Mouse (Mus musculus) midbrain, embryonic 10.5 days (tissue): Measurements from ENCODE around the gene Disp3. TPM values are rescaled to one million over a fixed set of nuclear protein-coding genes. Genes with fewer than 3 reads are reported as not detected.

Experiments used
- DNase-seq: peaks from one replicate; pipeline ENCODE4 v3.0.0-alpha.2; 2017; ENCODE audit warnings: low spot score
- H3K27ac ChIP-seq: fragments of 300-500 bp; sonication (generic); replicated peaks from 2 replicates; pipeline ENCODE4 v1.5.1; 2016; ENCODE audit warnings: mild to moderate bottlenecking
- H3K27me3 ChIP-seq: fragments of 300-500 bp; sonication (generic); 2 replicates; pipeline ENCODE4 v1.6.1; 2016; ENCODE audit warnings: low read depth, mild to moderate bottlenecking; ENCODE audit not compliant: poor library complexity, severe bottlenecking
- H3K36me3 ChIP-seq: fragments of 300-500 bp; sonication (generic); 2 replicates; pipeline ENCODE4 v1.6.1; 2016; ENCODE audit warnings: mild to moderate bottlenecking, moderate library complexity
- H3K4me1 ChIP-seq: fragments of 300-500 bp; sonication (generic); 2 replicates; pipeline ENCODE4 v1.6.1; 2016
- H3K4me3 ChIP-seq: fragments of 300-500 bp; sonication (generic); 2 replicates; pipeline ENCODE4 v1.5.1; 2016; ENCODE audit warnings: mild to moderate bottlenecking, moderate library complexity
- H3K9me3 ChIP-seq: fragments of 300-500 bp; sonication (generic); replicated peaks from 2 replicates; pipeline ENCODE4 v1.6.1; 2016; ENCODE audit warnings: mild to moderate bottlenecking
- WGBS: fragments of 180-500 bp; shearing (Covaris S2); methylation state at CpG from one replicate; pipeline ENCODE4 v1.1.7; 2016; 5-methylcytosine and 5-hydroxymethylcytosine counted together
- polyA plus RNA-seq: library from polyadenylated mRNA; unstranded; fragments of >200 nt; fragmentation: Nextera tagmentation; extraction: Ambion mirVana; gene quantifications from 2 replicates; pipeline ENCODE4 v1.2.1, GENCODE M21; 2016

Gene Disp3
- polyA plus RNA-seq, 1 experiment from 2014 or later: 3.7 TPM

DNA sequence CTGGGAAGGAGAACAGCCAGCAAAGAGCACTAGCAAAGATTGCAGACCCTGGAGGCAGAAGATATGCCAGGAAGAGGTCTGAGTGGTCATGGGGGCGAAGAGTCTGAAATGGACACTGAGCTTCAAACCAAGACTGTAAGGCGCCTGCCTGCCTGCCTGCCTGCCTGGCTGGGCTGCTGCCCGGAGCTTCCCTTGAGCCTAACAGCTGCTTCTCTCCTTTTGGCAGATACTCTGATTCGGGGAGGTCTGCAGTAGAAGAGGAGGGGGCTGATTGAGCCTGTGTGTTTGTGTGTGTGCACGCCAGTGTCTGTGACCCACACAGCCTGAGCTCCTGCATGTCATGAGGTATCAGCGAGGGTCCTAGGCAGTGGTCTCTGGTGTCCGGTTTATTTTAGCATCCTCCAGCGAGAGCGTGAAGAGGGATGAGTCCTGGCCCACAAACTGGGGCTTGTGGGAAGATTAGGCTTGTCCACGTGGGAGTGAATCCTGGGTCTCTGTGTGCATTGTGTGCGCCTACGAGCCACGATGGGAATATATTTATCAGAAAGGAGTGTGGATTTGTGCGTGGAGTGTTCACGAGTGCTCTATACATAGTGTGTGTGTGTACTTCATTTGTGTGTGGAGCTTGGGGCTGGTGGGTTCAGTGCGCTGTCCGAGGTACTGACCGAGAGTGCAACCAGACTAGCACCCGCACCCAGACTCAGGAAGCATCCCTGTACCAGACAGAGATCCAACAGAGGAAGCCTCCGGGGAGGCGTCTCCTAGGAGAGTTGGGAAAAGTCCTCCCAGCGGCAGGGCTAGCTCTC, 1.3 kb downstream of the Disp3 start:
- H3K4me3 ChIP-seq: peak overlapping the region; percentile 70

DNA sequence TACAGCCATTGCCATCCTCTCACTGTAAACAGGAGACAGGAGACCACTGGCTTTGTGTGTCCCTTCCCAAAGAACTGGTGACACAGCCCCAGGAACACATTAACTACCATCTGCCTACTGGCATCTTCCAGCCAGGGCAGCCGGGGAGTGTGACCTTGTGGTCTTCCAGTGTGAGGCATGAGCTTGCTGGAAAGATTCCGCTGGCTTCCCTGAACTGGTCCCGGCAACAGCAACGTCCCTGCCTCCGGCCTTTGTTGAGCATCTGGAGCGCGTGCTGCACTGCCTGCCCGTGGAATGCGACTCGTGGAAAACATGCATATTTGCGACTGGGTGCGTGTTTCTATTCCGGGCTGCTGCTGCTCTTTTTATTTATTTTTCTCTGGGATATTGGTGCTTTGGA, 3.5 kb downstream of the Disp3 start:
- Histone ChIP-seq H3K9me3 (no peaks in the 10 kb centered on the region), H3K27me3 (peaks cover 48% of the 10 kb centered on the region), H3K36me3 (no peaks in the 10 kb centered on the region), H3K4me3 (no peak overlapping the region), H3K27ac (no peak overlapping the region), H3K4me1 (peaks cover 46% of the 10 kb centered on the region)
- DNase-seq: no peak
- WGBS: 39% methylated on average over 13 of the region's 13 CpGs

More for the DNA sequence above, 1.3 kb downstream of the Disp3 start:
- H3K9me3 ChIP-seq: no peaks in the 10 kb centered on the region
- H3K27me3 ChIP-seq: peaks cover 58% of the 10 kb centered on the region
- H3K36me3 ChIP-seq: no peaks in the 10 kb centered on the region
- peaks cover 54% of the 10 kb centered on the region for H3K4me1 ChIP-seq
- 17% methylated on average over 22 of the region's 22 CpGs for WGBS
- peak; percentile 67 for DNase-seq
- H3K27ac ChIP-seq: peak overlapping the region; percentile 87; the same call in 1 of the 2 replicates

DNA sequence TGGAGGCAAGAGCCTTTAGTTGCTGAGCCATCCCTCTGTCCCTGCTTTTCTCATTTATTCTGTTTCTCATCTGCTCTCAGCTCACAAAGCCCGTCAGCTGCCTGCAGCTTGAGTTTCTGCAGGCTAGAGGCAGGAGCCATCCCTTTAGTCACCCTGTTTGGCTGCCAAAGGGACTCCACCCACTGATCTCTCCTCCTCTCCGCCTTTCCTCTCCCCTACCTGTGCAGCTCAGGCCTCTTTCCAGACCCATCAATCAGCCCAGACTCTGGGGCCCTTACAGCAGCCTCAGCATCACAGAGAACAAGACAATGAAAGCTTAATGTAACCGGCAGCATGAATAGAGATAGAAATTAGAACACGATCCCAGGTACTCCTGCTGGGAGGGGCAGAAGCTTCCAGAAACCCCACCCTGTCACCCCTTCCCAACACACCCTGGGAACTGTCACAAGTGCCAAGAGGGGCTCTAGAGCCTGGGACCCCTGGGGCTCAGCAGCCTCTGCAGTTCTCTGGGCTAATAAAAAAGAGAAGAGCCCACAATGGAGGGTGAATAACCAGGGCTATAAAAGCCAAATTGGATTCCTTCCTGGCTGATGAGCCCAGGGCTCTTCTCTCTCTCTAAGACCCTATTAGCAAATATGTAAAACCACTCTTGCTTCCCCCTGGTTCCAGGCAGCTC, 10.8 kb downstream of the Disp3 start:
- no peaks in the 10 kb centered on the region for H3K36me3 ChIP-seq
- WGBS: 26% methylated on average over 4 of the region's 4 CpGs
- H3K27me3 ChIP-seq: peaks cover 40% of the 10 kb centered on the region
- no peak for DNase-seq
- no peaks in the 10 kb centered on the region for H3K9me3 ChIP-seq
- no peak overlapping the region for H3K4me3 ChIP-seq
- H3K4me1 ChIP-seq: peaks cover 25% of the 10 kb centered on the region
- no peak overlapping the region for H3K27ac ChIP-seq

DNA sequence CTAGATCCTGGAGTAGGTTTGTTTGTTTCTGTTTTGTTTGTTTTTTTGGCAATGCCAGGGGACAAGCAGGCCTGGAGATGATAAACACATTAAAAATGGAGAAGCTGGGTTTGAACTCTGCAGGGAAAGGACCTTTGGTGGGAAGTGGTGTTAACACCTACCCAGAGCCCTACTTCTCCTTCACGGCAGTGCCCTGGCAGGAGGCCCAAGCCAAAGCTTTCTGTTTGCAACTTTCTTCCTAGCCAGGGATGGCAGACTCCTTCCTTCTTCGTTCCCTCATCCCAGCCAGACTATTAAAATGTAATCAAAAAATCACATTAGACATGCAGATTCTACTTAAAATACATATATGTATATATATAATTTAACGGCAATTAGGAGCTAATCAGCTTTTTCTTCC, 13.1 kb downstream of the Disp3 start:
- DNase-seq: no peak
- no peak overlapping the region for H3K4me3 ChIP-seq
- peaks cover 10% of the 10 kb centered on the region for H3K36me3 ChIP-seq
- 75% methylated on average over 3 of the region's 3 CpGs for WGBS
- H3K4me1 ChIP-seq: peaks cover 33% of the 10 kb centered on the region
- no peak overlapping the region for H3K27ac ChIP-seq
- H3K27me3 ChIP-seq: peaks cover 62% of the 10 kb centered on the region
- H3K9me3 ChIP-seq: no peaks in the 10 kb centered on the region

DNA sequence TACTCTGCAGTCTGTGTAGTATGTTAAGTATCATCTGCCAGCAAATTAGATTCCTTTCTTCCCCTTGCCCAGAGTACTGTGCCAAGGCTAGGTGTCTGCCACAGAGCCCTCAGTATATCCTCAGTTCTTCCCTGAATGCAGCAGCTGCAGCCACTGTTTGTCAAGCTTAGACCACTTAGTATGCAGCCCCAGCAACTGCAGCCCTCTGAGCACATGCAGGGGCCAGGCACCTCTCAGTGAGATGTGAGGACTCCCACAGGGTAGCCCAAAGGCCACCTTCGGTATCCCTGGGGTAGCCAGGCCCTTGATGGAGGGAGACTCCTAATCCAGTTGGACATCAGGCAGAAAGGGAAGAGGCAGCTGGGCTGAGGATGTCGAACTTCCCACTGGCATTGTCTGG, 14.5 kb downstream of the Disp3 start:
- Histone ChIP-seq H3K4me1 (peaks cover 33% of the 10 kb centered on the region), H3K9me3 (no peaks in the 10 kb centered on the region), H3K36me3 (peaks cover 24% of the 10 kb centered on the region), H3K27ac (no peak overlapping the region), H3K27me3 (peaks cover 66% of the 10 kb centered on the region), H3K4me3 (no peak overlapping the region)
- DNase-seq: no peak
- 8% methylated on average over 2 of the region's 2 CpGs for WGBS

DNA sequence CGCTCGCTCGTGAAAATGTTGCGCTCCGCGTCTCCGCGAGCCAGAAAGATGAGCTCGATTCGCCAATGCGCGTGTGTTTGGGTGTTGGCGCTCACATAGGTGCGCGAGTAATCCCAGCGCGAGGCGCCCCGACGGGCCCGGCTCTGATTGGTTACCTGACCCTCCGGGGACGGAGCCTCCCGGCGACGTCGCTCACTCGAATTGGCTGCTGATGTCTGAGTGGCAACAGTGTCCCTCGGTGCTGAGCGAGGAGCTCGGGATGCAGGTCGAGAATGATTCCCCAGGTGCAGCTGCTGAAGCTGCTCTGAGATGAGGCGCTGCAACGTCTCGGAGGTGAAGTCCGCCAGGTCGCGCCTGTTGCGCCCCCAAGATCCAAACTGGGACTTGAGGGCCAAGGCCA, 16.1 kb downstream of the Disp3 start:
- WGBS: 5% methylated on average over 39 of the region's 39 CpGs
- peak overlapping the region; percentile 40 for H3K4me3 ChIP-seq
- peaks cover 25% of the 10 kb centered on the region for H3K4me1 ChIP-seq
- peak; percentile 34 for DNase-seq
- H3K27me3 ChIP-seq: peaks cover 59% of the 10 kb centered on the region
- H3K36me3 ChIP-seq: peaks cover 39% of the 10 kb centered on the region
- no peak overlapping the region for H3K27ac ChIP-seq
- H3K9me3 ChIP-seq: no peaks in the 10 kb centered on the region

DNA sequence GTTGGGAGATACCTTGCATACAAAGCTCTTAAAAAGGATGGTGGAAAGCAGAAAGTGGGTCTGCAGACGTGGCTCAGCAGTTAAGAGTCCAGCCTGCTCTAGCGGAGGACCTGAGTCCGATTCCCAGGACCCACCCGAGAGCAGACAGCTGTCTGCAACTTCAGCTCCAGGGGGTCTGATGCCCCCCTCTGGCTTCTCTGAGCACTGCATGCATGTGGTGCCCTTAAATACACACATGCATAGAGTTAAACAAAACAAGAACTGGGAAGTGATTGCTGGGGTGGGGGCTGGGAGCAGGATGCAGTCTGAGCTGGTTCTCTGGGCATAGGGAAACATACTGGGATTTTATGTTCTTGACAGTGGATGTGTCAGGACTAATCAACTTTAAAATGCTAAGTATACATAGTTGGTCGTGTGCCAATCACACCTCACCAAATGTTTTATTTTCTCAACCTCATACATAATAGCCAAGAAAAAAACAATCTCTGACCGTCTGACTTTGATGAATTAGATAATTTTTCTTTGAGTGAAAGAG, 20.7 kb downstream of the Disp3 start:
- 90% methylated on average over 6 of the region's 6 CpGs for WGBS
- Histone ChIP-seq H3K9me3 (no peaks in the 10 kb centered on the region; the same call in 1 of the 2 replicates), H3K4me3 (no peak overlapping the region), H3K27ac (no peak overlapping the region), H3K27me3 (peaks cover 27% of the 10 kb centered on the region), H3K4me1 (peaks cover 9% of the 10 kb centered on the region), H3K36me3 (peaks cover 58% of the 10 kb centered on the region)
- DNase-seq: no peak

DNA sequence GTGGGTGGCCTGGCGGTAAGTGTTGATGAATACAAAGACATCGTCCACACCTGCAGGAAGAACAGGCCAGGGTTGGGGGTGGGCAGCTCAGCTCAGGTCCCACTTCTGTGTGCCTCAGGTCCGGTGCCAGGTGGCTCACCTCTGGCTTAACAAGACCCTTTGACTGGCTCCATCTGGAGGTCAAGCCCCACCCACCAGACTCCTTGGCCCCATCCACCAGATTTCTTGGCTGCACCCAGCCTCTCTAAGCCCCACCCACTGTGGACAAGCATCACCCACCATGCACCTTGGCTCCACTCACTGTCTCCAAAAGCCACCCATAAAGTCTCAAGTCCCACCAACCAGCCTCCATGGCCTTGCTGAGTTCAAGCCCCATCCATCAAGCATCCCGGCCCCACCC, 27.8 kb downstream of the Disp3 start:
- no peaks in the 10 kb centered on the region for H3K4me1 ChIP-seq
- H3K27ac ChIP-seq: no peak overlapping the region
- no peak for DNase-seq
- WGBS: 95% methylated on average over 4 of the region's 4 CpGs
- peaks cover 47% of the 10 kb centered on the region for H3K36me3 ChIP-seq
- no peak overlapping the region for H3K4me3 ChIP-seq
- no peaks in the 10 kb centered on the region for H3K27me3 ChIP-seq
- H3K9me3 ChIP-seq: no peaks in the 10 kb centered on the region; the same call in 1 of the 2 replicates

DNA sequence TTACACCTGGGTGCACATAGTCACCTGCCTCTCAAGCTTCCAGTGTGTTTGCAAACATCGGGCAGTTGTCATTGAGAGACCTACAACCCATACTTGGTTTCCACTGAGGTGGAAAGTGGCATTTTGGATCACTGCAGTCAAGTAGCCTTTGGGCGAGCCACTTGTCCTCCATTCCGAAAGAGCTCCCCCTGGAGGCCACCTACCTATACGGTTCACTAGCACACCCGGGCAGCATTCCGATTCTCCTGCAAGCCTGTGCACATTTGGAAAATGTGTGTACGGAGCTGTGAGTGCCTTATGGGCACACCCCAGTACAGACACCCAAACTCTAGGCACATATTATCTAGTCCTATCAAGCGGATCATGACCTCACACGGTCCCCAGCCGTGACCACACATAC, 38.4 kb downstream of the Disp3 start:
- 49% methylated on average over 10 of the region's 10 CpGs for WGBS
- DNase-seq: peak; percentile 38
- H3K36me3 ChIP-seq: peaks cover 93% of the 10 kb centered on the region
- H3K4me1 ChIP-seq: no peaks in the 10 kb centered on the region
- no peak overlapping the region for H3K4me3 ChIP-seq
- H3K27ac ChIP-seq: no peak overlapping the region
- peaks cover 12% of the 10 kb centered on the region; the same call in 1 of the 2 replicates for H3K9me3 ChIP-seq
- no peaks in the 10 kb centered on the region for H3K27me3 ChIP-seq

DNA sequence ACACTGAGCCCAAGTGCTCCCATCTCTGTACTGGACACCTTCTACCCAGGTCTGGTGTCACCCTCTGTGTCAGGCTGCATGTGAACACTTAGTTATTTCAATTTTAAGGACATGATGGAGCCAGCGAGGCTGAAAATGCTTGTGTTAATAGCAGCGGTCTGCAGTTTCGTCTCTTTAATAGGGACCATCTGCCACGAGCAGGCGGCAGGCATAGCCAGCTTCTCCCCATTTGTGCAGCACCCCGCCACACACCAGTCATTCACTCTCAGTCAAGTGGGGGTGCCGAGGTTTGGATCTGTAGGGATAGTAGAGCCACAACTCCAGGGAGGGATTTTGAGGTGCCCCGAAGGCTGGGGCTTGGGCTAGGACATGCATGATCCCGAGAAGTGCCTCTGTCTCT, 47.4 kb downstream of the Disp3 start:
- 89% methylated on average over 9 of the region's 9 CpGs for WGBS
- H3K4me1 ChIP-seq: peaks cover 30% of the 10 kb centered on the region
- H3K27ac ChIP-seq: no peak overlapping the region
- H3K9me3 ChIP-seq: peaks cover under 1% of the 10 kb centered on the region; the same call in 1 of the 2 replicates
- H3K36me3 ChIP-seq: peaks cover 40% of the 10 kb centered on the region
- no peak for DNase-seq
- no peak overlapping the region for H3K4me3 ChIP-seq
- no peaks in the 10 kb centered on the region for H3K27me3 ChIP-seq

DNA sequence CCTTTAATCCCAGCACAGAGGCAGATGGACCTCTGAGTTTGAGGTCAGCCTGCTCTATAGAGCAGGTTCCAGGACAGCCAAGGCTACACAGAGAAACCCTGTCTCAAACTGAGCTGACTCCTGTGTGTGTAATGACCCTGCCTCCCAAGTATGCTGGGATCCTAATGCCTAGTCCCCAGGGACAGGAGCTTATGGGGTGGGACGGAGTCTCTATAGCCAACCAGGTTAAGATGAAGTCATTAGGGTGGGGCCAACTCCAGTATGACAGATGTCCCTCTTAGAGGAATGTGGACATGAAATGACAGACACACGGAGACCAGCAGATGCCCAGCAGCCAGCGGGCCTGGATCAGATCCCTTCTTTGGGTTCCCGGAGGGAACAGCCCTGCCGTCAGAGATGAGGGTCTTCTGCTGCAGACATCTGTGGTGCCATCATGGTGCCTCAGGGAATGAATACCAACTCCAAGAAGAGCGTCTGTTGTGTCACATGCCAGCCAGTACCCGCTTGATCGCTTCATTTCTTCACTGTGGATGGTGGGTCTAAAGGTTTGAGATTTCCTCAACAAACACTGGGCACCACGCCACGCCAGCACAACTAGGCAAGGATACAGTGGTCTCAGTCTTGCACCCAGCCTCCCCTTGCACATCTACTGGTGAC, 48.2 kb downstream of the Disp3 start:
- H3K27ac ChIP-seq: no peak overlapping the region
- 93% methylated on average over 10 of the region's 10 CpGs for WGBS
- H3K27me3 ChIP-seq: no peaks in the 10 kb centered on the region
- H3K36me3 ChIP-seq: peaks cover 34% of the 10 kb centered on the region
- H3K4me3 ChIP-seq: no peak overlapping the region
- no peaks in the 10 kb centered on the region for H3K9me3 ChIP-seq
- no peak for DNase-seq
- peaks cover 30% of the 10 kb centered on the region for H3K4me1 ChIP-seq

DNA sequence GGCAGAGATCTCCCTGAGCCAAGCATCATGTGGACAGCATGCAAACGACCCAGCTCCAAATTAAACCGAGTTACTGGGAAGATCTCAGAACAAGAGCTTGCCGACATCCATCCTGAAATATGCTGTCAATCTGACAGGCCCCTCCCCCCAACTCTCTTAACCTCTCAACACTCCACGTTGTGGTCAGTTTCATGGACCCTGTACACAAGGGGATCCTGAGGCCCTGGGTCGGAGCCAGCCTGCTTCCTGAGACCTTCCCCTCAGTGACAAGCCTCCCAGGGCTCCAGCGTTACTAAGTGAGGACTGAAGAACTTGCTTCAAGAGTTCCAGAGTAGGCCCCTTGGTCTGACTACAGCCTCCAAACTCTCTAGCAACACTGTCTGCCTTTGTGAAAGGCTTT, 48.8 kb downstream of the Disp3 start:
- DNase-seq: no peak
- no peak overlapping the region for H3K4me3 ChIP-seq
- no peak overlapping the region for H3K27ac ChIP-seq
- no peaks in the 10 kb centered on the region for H3K9me3 ChIP-seq
- H3K4me1 ChIP-seq: peaks cover 30% of the 10 kb centered on the region
- no peaks in the 10 kb centered on the region for H3K27me3 ChIP-seq
- H3K36me3 ChIP-seq: peaks cover 28% of the 10 kb centered on the region
- 71% methylated on average over 6 of the region's 6 CpGs for WGBS
